Mouse (Mus musculus) testis, postnatal 10 days (tissue): ENCODE data around the gene Ang4.
"Not testable (repeated sequence)": the region's sequence is repeated elsewhere in the genome, so short reads cannot be mapped to it uniquely, and the experiment has no call there.

Source experiments
- DNase-seq: peaks from one replicate; pipeline ENCODE4 v3.0.0; 2021; ENCODE audit warnings: low spot score

The Ang4 gene

DNA sequence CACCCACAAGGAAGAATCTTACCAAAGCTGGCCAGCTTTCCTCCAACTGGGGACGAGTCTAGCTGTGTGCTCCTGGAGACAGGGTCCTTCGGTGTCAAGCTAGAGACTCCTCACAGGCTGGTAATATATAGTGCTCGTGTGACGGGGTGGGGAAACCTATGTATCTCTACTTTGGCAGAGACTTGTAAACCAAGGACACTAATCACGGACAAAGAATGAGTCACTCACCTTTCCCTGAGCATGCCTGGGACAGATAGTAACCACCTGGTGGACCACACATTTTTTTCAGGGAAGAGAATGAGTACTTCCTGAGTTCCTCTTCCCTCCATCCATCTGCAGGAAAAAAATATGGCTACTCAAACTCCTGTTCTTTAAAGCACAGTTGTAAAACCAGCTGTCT is at the start of gene Ang4:
TSS of gene Ang4 (minus strand) at position 101 of the 400 bp plus-strand sequence.
- no peak for DNase-seq

DNA sequence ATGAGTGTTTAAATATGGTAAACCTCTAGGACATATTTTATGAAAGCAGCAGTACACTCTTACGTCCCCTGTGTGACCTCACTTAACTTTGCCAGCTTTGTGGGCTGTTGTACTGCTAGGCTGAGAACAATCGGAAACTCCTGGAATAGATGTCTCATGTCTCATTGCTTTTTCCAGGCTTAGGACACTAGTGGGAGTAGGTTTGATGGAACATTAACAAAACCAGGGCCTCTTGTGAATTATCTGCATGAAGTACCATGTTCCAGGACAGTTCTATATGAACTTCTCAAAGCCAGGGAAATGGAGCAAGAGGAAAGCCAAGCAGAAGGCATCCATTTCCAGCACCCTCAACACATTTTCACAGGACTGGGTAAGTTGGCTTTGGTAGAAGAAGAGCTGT is 26.4 kb upstream of the Ang4 start, which contains the start of gene AY358078:
TSS of gene AY358078 (plus strand) at position 301 of the 400 bp plus-strand sequence.
- DNase-seq, result no peak

DNA sequence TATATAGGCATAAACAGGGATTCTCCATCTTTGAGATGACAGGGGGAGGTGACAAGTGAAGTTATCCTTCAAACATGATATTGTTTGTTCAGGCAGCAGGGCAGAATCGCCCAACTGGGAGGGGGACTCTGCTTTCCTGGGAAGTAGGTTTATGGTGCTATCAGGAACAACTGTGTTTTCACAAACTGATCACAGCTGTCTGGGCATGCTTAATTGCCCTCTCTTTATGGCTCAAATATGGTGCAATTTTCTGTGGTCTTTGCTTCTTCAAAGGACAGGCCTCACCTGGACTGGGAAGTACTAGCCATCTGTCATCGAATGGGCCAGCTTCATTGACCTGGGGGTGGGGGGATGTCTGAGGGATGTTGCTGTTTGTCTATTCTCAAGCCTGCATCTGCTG is 20.7 kb upstream of the Ang4 start:
- no peak for DNase-seq

DNA sequence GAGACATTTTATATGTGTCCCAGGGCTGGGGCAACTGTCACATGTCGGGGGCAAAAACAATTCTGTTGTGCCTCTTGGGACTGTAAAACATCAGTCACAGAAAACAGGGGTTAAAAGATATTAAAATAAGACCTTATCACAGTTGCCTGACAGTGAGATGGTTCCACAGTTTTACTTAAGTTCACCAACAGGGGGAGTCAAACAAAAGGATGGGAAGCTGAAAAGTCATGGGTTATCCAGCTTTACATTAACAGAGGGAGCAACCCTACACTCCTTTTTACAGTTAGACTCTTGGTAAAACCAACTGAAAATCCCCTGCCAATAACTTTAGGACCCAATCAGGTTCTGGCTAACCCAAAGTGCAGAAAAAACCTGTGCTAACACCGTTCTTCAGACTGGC is 15.8 kb upstream of the Ang4 start:
- DNase-seq, result no peak

DNA sequence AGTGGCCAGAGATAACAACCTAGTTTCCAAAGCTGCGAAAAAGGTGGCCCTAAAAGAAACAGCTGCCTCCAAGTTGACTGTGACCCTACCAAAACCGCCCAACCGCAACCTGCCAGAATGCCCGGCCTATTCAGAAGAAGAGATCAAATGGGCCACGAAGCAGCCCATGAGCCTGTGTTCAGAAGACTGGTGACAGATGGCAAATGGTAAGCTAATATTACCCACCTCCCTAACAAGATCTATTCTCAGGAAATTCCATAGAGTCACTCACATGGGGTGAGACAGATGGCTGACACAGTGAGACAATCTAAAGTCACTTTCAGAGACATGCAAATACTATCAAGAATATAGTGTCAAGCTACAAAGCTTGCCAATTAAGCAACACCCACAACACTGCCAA is 13.7 kb upstream of the Ang4 start:
- DNase-seq, result no peak

DNA sequence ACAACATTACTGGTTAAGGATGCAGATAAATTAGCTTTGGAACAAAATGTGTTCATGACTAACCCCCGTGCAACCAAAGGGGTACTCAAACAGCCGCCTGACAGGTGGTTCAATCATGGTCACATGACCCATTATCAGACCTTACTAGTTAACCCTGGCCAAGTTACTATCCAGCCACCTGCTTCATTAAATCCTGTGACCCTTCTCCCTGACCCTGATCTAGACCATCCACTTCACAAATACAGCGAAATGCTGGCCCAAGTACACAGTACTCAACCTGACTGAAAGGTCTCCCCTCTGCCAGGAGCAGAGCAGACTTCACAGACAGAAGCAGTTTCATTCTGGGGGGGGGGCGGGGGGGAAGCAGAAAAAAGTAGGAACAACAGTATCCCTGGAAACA is 12.9 kb upstream of the Ang4 start:
- DNase-seq, result no peak

DNA sequence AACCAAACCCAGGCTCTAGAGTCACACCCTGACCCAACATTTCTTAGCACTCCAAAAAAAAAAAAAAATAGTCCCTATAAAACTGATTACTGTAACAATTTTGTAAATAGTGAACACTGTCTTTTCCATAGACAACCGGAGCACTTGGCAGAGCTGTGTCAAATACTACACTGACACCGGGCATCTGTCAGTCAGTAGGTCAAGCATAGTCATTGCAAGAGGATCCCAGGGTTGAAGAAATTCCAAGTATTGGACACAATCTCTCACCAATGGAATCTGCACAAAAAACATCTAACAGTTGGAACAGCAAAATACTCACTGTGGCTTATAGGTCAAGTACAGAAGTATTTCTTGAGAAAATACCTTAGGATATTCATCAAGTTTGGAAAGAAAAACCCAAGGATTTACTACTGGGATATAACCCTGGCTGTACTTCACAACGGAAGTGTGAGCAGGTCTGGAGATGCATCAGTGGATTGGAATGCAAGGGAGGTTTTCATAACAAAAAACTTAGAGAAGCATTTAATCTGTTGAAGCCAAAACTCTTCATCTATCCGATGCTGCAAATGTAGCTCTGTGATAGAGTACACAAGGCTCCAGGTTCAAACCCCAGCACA is 5.6 kb upstream of the Ang4 start:
- no peak for DNase-seq

DNA sequence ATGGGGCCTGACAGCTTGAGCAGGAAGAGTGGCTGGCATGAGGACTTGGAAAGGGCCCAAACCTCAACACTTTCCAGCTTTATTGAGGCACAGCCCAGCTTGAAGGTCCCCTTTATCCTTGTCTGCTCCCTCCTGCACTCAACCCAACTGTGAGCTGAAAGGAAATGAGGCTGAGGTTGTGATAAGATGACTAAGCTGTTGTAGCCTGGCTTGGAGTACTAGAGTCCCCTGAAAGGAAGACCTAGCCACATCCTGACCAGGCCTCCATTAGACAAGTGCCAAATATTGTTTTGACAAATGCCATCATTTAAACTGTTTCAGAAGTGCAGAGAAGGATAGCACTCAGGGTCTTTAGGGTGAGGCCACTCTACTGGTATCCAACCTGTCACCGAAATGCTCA is 4.4 kb upstream of the Ang4 start:
- no peak for DNase-seq

DNA sequence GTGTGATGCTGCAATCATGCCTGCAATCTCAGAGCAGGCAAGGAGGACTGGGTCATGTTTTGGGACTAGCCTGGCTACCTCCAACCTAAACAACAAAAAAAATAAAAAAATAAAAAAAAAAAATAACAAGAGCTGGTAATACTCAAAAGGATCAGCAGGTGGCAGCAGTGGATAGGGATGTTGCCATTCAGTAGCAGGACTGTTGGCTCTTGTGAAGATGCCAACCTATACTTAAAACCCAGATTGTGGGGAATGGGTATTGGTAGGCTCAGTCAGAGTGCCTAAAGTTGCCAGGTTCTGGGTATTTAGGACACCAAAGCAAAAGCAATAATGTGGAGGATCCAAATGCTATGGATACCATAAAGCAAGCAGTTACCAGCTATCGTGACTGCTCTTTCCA is 2.0 kb downstream of the Ang4 start:
- not testable (repeated sequence) for DNase-seq

DNA sequence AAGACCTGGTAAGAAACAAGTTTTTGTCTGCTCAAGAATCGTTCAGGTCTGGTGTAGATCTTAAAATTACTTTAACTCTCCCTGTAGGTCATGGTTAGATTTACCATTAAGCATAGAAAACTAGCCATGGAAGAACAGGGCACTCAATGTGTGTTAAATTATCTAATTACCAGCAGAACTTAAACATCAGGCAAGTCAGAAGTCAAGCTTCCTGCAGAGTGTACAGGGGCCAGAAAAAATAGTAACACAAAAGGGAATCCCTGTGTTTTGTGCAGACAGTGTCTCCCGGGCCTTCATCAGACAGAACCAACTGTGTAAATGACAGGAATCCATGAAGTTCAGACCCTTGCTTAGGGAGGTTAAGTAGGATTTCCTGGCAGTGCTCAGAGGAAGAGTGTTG is 17.4 kb downstream of the Ang4 start:
- no peak for DNase-seq

DNA sequence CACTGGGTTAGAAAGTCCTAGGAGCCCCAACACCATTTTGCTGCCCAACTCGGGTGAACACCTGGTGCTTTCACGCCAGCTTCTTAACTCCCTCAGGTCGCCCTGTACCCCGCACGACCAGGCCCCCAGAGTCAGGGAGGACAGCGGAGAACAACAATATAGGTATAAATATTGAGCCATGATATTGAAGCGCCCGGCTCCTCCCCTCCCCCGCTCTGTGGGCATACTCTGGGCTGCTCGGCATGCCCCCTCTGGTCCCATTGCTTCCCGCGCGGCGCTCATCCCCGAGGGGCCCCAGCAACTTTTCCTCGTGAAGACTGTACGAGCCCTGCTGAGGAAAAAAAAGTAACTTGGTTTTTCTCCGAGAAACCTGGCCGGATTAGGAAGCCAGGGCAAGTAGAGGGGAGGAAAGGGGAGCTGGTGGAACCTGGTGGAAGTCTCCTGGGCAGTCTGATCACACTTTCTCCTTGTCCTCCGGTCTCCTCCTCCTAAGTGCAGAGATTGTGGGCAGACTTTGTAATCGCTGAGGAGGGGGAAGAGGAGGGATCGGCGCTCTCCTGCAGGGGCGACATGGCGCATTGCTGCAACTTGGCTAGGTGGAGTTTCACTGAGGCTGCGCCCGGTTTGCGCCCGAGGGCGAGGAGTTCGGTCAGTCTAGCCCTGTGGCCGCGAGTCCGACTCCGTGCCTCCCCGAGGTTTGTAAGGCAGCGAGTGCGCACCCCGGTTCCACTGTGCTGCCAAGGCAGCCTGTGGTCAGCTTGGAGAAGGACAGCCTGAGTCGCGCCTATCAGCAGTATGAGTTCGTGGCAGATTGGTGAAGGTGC is 32.8 kb downstream of the Ang4 start:
- DNase-seq, result peak; percentile 39

DNA sequence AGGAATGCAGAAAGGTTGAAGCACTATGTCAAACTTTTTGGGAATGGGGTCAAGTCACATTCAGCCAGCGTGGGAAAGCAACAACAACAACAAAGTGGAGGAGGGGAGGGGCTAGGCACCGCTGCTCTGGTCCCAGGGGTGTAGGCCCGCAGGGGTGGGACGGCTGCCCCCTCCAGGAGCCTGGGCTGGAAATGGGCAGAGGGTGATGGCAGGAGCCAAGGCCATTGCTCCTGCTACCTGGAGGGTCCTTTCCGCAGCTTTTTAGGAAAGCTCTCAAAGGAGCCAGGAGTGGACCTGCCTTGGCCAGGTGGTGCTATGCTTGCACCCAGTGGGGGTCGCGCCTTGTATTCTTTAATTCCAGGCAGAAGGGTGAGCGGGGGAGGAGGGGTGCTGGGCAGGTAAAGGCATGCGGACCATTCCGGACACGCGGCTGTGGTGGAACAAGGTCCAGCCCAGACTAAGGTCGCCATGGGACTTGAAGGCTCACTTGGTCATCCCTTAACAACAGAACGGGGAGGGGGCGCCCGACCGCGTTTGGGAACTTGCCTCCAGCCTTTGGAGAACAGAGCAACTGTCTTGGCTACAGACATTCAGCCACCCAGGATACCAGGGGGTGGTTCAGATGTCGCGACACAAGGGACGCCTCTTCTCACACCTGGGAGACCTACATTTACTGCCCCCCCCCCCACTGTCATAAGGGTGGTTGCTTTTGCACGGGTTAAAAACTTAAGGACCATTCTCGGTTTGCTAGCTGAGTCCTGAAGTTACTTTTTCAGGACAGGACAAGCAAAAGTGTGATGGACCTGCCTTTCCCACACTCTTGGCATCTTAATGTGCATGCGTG is 34.0 kb downstream of the Ang4 start:
- DNase-seq, result no peak

DNA sequence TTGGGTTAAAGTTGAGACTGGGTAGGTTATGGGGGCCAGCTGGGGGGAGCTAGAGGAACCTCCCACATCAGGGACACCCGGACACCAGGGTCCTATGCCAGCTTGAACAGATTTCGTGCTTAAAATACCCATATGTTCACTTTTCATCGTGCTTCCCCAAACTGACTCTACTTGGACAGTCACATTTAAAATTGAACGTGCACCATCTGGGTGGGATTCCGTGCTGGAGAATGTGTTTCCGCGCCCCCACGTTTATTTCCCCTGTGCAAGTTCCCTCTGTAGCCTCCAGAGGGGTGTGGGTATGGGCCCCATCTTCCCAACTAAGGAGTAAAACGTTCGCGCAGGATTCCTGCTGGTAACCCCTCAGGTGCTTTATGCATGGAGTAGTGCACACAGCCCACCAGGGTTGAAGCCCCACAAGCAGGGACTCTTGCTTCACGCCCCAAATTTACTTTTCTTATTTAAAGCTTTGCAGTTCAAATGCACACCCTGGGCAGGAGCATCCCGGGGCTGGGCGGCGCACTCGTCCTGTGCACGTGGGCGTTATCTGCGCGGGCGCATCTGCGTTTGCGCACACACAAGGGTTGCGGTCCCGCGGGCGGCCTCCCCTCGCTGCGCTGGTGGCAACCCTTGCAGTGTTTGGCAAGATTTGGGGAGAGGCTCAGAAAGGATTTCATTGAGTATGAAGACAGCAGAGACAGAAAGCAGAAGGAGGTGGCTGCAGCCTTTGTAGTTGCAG is 34.8 kb downstream of the Ang4 start:
- DNase-seq, result peak; percentile 37

DNA sequence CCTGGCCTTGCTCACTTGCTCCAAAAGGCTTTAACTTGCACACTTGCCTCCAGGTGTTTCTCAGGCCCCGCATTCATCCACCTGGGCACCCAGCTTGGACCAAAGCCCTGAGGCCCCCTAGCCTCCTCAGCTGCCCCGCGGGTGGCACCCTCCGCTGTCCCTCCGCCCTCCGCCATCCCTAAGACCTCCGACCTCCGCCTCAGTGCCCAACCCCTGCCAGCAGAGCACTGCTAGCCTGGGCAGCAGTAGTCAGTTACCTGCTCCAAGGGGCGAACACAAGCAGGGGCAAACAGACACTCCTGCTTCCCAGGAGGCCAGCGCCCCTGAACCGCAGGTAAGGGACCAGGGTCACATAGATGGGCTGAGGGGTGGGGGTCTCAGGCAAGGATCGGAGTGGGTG is 35.4 kb downstream of the Ang4 start:
- no peak for DNase-seq

DNA sequence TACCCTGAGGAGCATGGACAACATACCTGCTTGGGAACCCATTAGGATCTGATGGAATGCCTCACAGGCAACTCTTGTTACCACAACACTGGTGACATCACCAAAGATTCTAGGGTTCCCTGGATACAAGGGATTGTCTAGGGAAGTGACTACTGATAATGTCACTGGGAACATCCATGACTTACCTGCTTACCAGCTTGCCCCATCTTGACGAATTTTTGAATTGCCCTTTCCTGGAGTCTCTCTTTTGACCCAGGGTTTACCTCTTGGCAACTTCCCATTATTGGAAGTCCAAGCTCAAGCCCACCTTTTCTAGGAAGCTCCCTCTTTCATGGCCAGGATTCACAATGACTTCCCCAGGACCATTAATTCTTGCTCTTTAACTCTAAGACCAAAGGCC is 56.3 kb downstream of the Ang4 start, which contains the start of gene Gm5800:
TSS of gene Gm5800 (minus strand) at position 101 of the 400 bp plus-strand sequence.
- no peak for DNase-seq
